Mouse (Mus musculus) ES-E14 (cell line): ENCODE data around the gene Atox1.

Source experiments
- CHD2 ChIP-seq: IDR thresholded peaks from 2 replicates; pipeline ENCODE4 v1.6.1; 2014; ENCODE audit warnings: mild to moderate bottlenecking, low read depth, low read length, inconsistent platforms
- HCFC1 ChIP-seq: IDR thresholded peaks from 2 replicates; pipeline ENCODE4 v1.6.1; 2012; ENCODE audit warnings: low read length, inconsistent platforms, borderline replicate concordance; ENCODE audit not compliant: insufficient read depth
- MAFK ChIP-seq: IDR thresholded peaks from 2 replicates; pipeline ENCODE4 v1.6.1; 2014; ENCODE audit warnings: mild to moderate bottlenecking, low read depth, low read length, inconsistent platforms; ENCODE audit not compliant: insufficient read depth
- ZNF384 ChIP-seq: IDR thresholded peaks from 2 replicates; pipeline ENCODE4 v1.6.1; 2012; ENCODE audit warnings: low read depth, low read length, inconsistent platforms

- no peak for TF ChIP-seq HCFC1
- no peak for TF ChIP-seq ZNF384
- TF ChIP-seq CHD2 = no peak
- no peak for TF ChIP-seq MAFK
These were observed 24.9 kb downstream of the Atox1 start for GRCm38 (mm10) chr11:55436089-55436488.
